1 mouse cellular context compared by ENCODE assay signal in genomic region chr11:74895980-74896900, GRCm38 (mm10).
TF ChIP-seq lines count a peak whose summit lies in the region.

No protein-coding gene starts in this region.

TF ChIP-seq in myocyte, 11 proteins besides CTCF, POLR2A, EP300 and RAD21 (continued from another document):
- peak in 1 of 3 experiments; percentile 2 for TF ChIP-seq MYOG (IDR thresholded peaks at IDR 0.05; ENCODE audit: control insufficient read depth in 1 of 3, insufficient read depth in 1 of 3, insufficient read length in 2 of 3, low read depth in 2 of 3)
TF ChIP-seq in myocyte: peak in this region for 1.
